Mouse (Mus musculus) cerebellum, adult 18-20 months (tissue): ENCODE data around the gene Klf4.

Experiments used
- DNase-seq, 2 experiments: peaks; one replicate each; pipeline ENCODE4 v3.0.0; 2021

Klf4 gene

GRCm38 (mm10) chr4:55532407-55533195, at the start of gene Klf4:
Klf4 (minus strand) TSS chr4:55532466.
- DNase-seq = peak; percentile 27 to 54

- DNase-seq = no peak
Measured at GRCm38 (mm10) chr4:55571432-55571831, 39.2 kb upstream of the Klf4 start.

- no peak for DNase-seq
Measured at GRCm38 (mm10) chr4:55567986-55568385, 35.7 kb upstream of the Klf4 start.

GRCm38 (mm10) chr4:55567575-55567974, 35.3 kb upstream of the Klf4 start:
- DNase-seq = no peak

- no peak for DNase-seq
Measured at GRCm38 (mm10) chr4:55564317-55564716, 32.1 kb upstream of the Klf4 start.

- DNase-seq = no peak
Measured at GRCm38 (mm10) chr4:55563050-55563449, 30.8 kb upstream of the Klf4 start.

- DNase-seq = no peak
Measured at GRCm38 (mm10) chr4:55562062-55562461, 29.8 kb upstream of the Klf4 start.

- DNase-seq = no peak
Measured at GRCm38 (mm10) chr4:55546869-55547268, 14.6 kb upstream of the Klf4 start.

GRCm38 (mm10) chr4:55542753-55543152, 10.5 kb upstream of the Klf4 start:
- DNase-seq = no peak

GRCm38 (mm10) chr4:55541654-55542053, 9.4 kb upstream of the Klf4 start:
- no peak for DNase-seq

GRCm38 (mm10) chr4:55541221-55541620, 9.0 kb upstream of the Klf4 start:
- no peak for DNase-seq

GRCm38 (mm10) chr4:55535012-55535411, 2.7 kb upstream of the Klf4 start:
- DNase-seq = no peak

- DNase-seq = no peak
Measured at GRCm38 (mm10) chr4:55534510-55534909, 2.2 kb upstream of the Klf4 start.

GRCm38 (mm10) chr4:55533803-55534254, 1.6 kb upstream of the Klf4 start:
- no peak for DNase-seq

- no peak for DNase-seq
Measured at GRCm38 (mm10) chr4:55533196-55533802, 1.0 kb upstream of the Klf4 start.

GRCm38 (mm10) chr4:55531856-55532406, 335 bp downstream of the Klf4 start:
- no peak for DNase-seq

- no peak for DNase-seq
Measured at GRCm38 (mm10) chr4:55531096-55531855, 990 bp downstream of the Klf4 start.

GRCm38 (mm10) chr4:55530731-55531095, 1.6 kb downstream of the Klf4 start:
- DNase-seq = no peak

GRCm38 (mm10) chr4:55530236-55530635, 2.0 kb downstream of the Klf4 start:
- DNase-seq = peak; percentile 19 to 33

- no peak for DNase-seq
Measured at GRCm38 (mm10) chr4:55528404-55528803, 3.9 kb downstream of the Klf4 start.

- DNase-seq = no peak
Measured at GRCm38 (mm10) chr4:55527931-55528330, 4.3 kb downstream of the Klf4 start.

GRCm38 (mm10) chr4:55526247-55527115, 5.8 kb downstream of the Klf4 start:
- DNase-seq = no peak
